Comparison of ENCODE assay signal across 15 mouse cellular contexts in genomic region chr1:76540529-76540928, GRCm38 (mm10).
"Had no signal": no experiment of that assay in that cellular context is flagged by ENCODE, and none has a peak within 500 bp of the region (broad histone marks: within the 10 kb centered on the region; RNA-seq: fewer than 3 reads in every experiment).

No protein-coding gene starts in this region.

- H3K4me3 ChIP-seq: kidney, embryonic 15.5 days; left cerebral cortex, adult 2 months; liver, embryonic 13.5 days had no signal

- H3K36me3 ChIP-seq: kidney, embryonic 15.5 days; liver, embryonic 13.5 days had no signal

- ATAC-seq: intestine, embryonic 16.5 days; lung, postnatal 0 days had no signal

- H3K9ac ChIP-seq: kidney, embryonic 15.5 days; liver, embryonic 13.5 days; lung, embryonic 14.5 days had no signal

- H3K4me2 ChIP-seq: kidney, embryonic 15.5 days; liver, embryonic 13.5 days; lung, embryonic 14.5 days; midbrain, embryonic 11.5 days had no signal

- H3K4me1 ChIP-seq: kidney, embryonic 15.5 days; liver, embryonic 13.5 days had no signal

- H3K27me3 ChIP-seq: kidney, embryonic 15.5 days; liver, embryonic 13.5 days had no signal

- H3K9me3 ChIP-seq: kidney, embryonic 15.5 days; liver, embryonic 13.5 days had no signal

- H3K27ac ChIP-seq: kidney, embryonic 15.5 days; left cerebral cortex, adult 2 months; liver, embryonic 13.5 days; macrophage had no signal

- DNase-seq: kidney, adult 8-10 months; kidney, postnatal 10 days; kidney, postnatal 36 days; layer of hippocampus, postnatal 36 days; liver, embryonic 13.5 days; lung, embryonic 14.5 days; midbrain, embryonic 14.5 days; thymus, adult 2 months; thymus, postnatal 25 days had no signal
